Mouse (Mus musculus) spleen, adult 18-20 months (tissue): ENCODE data around the gene Fbxl20.

Experiments
- DNase-seq, 2 experiments: peaks; one replicate each; pipeline ENCODE4 v3.0.0; 2022; ENCODE audit warnings: mixed read lengths in 2 of 2

Fbxl20 gene

DNA sequence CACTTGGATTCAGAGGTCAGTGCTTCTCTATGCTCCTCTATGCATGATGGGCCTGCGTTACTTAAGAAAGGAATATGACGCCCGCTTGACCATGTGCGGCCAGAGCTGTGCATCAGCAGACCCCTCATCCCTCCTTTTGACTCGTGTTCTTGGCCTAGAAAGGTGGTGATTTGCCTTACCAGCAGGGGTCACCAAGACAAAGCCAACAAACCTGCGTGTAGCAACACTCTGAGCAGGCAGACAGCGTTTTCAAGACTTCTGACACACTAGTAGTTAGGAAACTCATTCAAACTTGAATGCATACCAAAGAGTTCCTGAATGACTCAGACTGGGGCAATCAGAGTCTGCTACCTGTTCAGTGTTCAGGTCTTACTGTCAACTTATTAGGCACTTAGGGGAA lies 63.6 kb downstream of the Fbxl20 start:
- no peak for DNase-seq

- no peak for DNase-seq
These were observed 64.1 kb downstream of the Fbxl20 start for GRCm38 (mm10) chr11:98086141-98086540.

DNA sequence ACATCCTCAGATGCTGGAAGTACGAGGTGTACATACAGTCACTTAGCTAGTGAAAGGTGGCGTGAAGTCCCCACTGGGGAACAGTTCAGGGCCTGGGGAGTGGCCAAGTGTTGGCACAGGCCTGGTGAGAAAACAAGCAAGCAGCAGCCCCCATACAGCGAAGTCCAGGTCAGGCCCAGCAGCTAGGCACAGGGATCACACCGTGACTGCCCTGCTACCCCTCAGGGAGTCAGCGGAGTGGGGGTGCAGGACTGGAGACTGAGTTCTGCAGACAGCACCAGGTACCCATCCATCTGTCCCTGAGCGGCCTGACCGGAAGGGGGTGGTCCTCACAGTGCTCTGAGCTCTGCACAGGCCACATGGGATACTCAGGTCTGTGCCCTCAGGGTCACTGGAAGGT lies 67.5 kb downstream of the Fbxl20 start:
- DNase-seq = no peak

GRCm38 (mm10) chr11:98080450-98080849 lies 69.8 kb downstream of the Fbxl20 start:
- no peak for DNase-seq

DNA sequence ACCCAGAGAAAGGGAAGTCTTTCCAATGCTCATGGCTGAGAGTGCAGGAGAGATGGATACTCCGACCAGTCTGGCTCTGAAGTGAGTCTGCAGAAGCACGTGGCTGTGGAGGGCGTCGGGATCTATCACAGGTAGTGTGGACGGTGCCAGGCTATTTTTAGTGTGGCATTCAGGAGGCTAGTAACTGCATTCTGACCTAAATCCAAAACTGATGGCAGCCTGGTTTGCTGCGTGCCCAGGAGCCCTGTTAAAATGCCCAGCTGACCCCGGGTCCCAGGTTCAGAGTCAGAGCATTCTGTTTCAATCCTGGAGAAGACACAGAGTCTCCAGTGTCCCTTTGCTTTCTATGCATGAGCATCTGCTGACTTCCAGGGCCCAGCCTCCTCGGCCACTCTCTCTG lies 73.1 kb downstream of the Fbxl20 start:
- no peak for DNase-seq

DNA sequence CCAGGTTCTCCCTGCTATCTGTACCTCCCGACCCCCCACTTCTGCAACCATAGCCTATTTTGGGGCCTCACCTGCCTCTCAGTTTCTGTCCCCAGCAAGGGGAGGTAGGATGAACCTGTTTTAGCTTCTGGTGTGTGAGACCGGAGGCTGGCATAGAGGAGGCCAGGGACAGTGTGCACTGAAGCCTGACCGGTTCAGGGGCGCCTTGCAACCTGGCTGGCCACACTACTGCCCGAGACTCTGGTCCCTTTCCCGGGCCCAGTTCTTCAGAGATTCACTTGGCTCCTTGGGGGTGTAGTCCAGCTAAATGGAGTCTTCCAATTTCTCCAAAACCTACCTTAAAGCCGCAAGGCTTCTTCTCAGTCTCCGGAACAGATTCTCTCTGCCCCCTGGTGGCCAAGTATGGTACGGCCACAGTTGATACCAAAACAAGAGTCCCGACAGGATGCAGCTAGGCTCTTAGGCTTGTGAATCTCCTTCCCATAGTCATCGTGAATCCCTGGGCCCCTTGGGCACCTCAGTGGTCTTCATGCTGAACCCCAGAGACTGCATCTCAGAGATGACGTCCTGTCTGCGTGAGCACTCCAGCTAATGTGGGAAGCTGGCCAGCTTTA lies 74.9 kb downstream of the Fbxl20 start:
- DNase-seq = peak; percentile 71 to 91

GRCm38 (mm10) chr11:98073442-98073841 lies 76.8 kb downstream of the Fbxl20 start:
- DNase-seq = no peak

GRCm38 (mm10) chr11:98067255-98067654 lies 82.9 kb downstream of the Fbxl20 start:
- no peak for DNase-seq

DNA sequence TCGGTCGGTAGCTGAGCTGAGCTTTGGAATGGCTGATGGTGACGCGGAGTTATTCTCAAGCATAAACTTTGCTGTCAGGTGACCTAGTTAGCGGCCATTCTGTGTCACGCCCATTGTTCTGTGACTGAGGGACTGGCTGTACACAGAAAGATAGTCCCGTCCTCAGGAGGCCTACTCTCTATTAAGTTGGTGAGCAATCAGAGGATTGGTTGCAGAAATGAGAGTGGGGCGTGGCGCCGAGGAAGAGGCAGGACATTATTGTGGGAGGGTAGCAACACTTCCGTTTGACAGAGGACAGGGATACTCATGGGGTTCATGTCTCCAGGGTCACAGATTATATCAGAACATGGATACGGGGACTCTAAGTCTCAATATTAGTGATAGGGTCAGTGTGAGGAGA lies 84.0 kb downstream of the Fbxl20 start:
- DNase-seq = no peak

- no peak for DNase-seq
These were observed 88.2 kb downstream of the Fbxl20 start for GRCm38 (mm10) chr11:98061904-98062562.

- no peak for DNase-seq
These were observed 88.8 kb downstream of the Fbxl20 start for GRCm38 (mm10) chr11:98061441-98061840.

- DNase-seq = no peak
These were observed 90.0 kb downstream of the Fbxl20 start for GRCm38 (mm10) chr11:98060104-98060692.

GRCm38 (mm10) chr11:98059662-98060061 lies 90.5 kb downstream of the Fbxl20 start:
- no peak for DNase-seq

- DNase-seq = no peak
These were observed 92.2 kb downstream of the Fbxl20 start for GRCm38 (mm10) chr11:98057998-98058397.

GRCm38 (mm10) chr11:98057466-98057865 lies 92.7 kb downstream of the Fbxl20 start:
- no peak for DNase-seq

- DNase-seq = peak; percentile 68 to 74
These were observed 97.0 kb downstream of the Fbxl20 start, which contains the start of gene Stac2 for GRCm38 (mm10) chr11:98052989-98053834. Gene Stac2 (minus strand): TSS chr11:98053462.

- DNase-seq = peak; percentile 73 to 75
These were observed 97.8 kb downstream of the Fbxl20 start for GRCm38 (mm10) chr11:98052129-98052988.

- no peak for DNase-seq
These were observed 98.5 kb downstream of the Fbxl20 start for GRCm38 (mm10) chr11:98051611-98052128.

- DNase-seq = no peak
These were observed 99.3 kb downstream of the Fbxl20 start for GRCm38 (mm10) chr11:98050940-98051339.

- DNase-seq = no peak
These were observed 99.7 kb downstream of the Fbxl20 start for GRCm38 (mm10) chr11:98050520-98050815.

GRCm38 (mm10) chr11:98049672-98050519 lies 100.3 kb downstream of the Fbxl20 start:
- DNase-seq = peak in 1 of 2 experiments; percentile 28
